Mouse (Mus musculus) frontal cortex, adult 2 months (tissue): ENCODE results near the gene Gm20390. TPM values are rescaled to one million over a fixed set of nuclear protein-coding genes. Genes with fewer than 3 reads are reported as not detected.
"Not testable (repeated sequence)": the region's sequence is repeated elsewhere in the genome, so short reads cannot be mapped to it uniquely, and the experiment has no call there.

Experiments
- DNase-seq, 2 experiments: peaks; one replicate each; pipeline ENCODE4 v3.0.0; 2022; ENCODE audit warnings: low spot score in 1 of 2; ENCODE audit errors: extremely low spot score in 1 of 2
- polyA plus RNA-seq: library from polyadenylated mRNA; depleted of rRNA; stranded (reverse); fragments of >200 nt; gene quantifications from 2 replicates; pipeline ENCODE4 v1.2.3, GENCODE M21; 2012

Gene Gm20390
- polyA plus RNA-seq, 1 experiment, result 71.9 TPM

DNA sequence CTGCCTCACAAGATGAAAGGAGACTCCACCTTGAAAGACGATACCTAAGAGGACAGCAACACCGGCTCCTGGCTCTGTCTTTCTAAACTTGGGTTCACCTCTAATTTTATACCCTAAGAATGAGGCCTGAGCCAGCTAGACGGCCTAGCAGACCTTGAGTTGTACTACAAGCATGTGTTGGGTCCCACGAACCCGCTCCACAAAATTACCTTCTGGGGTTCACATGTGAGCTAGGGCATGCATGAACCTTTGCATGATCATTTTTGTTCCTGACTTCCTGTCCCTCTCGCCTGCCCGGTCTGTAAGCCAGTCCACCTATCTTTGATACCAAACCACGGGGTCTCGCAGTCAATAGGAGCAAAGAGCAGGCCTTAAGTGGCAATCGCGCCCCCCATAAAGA lies 712 bp downstream of the Gm20390 start:
- no peak for DNase-seq

DNA sequence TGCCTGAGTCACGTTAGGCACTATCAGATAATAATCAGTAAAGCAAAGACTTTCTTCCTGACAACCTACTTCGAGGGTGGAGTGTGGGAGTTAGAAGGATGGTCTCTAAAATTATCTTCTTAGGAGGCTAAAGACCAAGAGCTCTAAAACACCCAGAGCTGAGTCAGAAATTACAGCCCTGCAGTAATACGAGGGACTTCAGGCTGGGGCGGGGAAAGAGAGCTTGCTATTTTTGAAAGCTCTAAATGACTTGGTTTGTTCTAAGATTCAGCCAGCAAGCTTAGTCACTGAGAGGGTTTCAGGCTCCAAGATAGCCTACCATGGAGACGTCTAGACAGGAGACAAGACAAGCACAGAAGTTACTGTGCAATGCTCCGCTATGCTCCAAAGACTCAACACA lies 2.7 kb downstream of the Gm20390 start:
- peak in 1 of 2 experiments; percentile 59 for DNase-seq

DNA sequence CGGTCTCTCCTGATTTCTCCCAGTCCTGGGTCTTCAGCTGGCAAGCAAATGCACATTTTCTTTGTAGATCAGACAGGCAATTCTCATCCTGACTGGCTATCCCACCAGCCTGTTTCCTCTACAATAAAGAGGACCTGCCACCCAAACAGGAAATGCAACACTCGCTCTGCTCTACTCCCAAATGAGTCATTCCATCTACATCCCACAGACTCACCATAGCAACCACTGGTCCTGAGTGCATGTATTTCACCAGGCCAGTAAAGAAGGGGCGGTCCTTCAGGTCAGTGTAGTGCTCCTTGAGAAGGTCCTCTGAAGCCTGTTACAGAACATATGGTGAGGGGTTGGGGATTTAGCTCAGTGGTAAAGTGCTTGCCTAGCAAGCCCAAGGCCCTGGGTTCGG lies 5.1 kb downstream of the Gm20390 start:
- DNase-seq, result peak in 1 of 2 experiments; percentile 34

DNA sequence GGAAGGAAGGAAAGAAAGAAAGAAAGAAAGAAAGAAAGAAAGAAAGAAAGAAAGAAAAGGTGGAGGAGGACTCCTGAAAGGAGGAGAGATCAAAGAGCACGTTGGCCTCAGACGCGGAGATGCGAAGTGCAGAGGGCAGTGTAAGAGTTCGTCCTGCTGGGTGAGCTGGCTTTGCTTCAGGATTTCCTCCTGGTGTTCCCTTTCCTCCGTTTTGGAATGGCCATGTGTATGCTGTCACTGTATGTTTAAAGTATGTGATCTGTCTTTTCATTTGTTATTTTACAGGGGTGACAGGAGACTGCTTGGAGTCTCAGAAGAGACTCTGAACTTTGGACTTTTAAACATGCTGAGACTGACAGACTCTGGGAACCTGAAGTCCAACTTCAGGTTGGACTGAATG lies 6.6 kb downstream of the Gm20390 start:
- no peak for DNase-seq

DNA sequence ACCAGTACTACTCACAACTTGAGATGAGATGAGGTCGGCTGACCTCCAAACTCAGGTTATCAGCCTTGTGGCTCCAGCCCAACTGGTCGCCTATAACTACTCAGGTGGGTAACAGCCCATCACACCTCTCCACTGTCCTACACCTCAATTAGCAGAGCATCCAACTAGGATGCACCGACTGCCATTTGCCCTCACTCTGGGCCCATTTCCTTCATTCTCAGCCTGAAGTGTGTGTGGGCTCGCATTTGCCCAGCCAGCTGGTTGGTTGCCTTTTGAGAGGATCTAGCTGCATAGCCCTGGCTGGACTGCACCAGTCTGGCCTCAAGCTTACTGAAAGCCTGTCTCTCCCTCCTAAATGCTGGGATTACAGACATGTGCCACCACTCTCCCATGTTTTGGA lies 10.3 kb downstream of the Gm20390 start:
- DNase-seq, result no peak

DNA sequence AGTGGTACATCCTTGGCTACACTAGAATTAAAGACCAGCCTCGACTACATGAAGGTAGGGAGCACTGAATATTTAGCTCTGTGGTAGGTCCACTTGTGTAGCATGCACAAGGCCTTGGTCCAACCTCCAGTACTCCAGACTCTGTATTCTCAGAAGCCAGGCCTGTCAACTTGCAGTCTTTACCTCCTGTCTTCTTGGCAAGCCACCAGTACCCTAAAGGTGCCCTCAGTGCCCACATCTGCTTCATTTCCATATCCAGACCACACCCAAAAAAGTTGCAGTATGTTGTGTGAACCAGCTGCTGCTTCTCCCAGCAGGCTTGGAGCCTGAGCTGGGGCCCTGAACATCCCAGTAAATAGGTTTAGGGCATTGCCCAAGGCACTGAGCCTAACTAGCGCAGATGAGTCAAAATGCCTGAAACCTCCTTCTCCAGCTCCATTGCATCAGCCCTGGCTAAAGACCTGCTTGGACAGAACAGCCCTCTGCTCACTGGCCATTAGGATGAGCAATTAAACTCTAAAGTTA lies 11.0 kb downstream of the Gm20390 start:
- no peak for DNase-seq

DNA sequence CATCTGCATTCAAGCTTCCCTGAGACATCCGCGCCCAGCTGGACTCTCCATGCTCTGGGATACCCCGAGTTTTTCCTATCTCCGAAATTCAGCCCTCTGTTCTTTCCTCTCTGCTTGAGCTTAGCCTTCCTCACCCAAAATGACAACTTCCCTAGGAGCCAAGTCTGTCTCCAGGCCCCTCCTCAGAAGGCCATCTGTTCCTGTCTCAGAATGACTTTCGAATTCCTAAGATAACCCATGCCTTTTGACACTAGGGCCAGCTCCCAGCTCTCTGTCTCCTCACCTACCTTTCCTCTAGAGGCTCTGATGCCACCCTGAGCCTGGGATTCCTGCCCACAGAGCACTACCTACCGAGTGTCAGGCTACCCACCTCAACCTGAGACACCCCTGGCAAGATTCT lies 11.9 kb downstream of the Gm20390 start, which contains the start of gene Nme2:
Gene Nme2, minus strand, starts transcription at position 101 of the 400 bp plus-strand sequence.
- DNase-seq, result no peak

DNA sequence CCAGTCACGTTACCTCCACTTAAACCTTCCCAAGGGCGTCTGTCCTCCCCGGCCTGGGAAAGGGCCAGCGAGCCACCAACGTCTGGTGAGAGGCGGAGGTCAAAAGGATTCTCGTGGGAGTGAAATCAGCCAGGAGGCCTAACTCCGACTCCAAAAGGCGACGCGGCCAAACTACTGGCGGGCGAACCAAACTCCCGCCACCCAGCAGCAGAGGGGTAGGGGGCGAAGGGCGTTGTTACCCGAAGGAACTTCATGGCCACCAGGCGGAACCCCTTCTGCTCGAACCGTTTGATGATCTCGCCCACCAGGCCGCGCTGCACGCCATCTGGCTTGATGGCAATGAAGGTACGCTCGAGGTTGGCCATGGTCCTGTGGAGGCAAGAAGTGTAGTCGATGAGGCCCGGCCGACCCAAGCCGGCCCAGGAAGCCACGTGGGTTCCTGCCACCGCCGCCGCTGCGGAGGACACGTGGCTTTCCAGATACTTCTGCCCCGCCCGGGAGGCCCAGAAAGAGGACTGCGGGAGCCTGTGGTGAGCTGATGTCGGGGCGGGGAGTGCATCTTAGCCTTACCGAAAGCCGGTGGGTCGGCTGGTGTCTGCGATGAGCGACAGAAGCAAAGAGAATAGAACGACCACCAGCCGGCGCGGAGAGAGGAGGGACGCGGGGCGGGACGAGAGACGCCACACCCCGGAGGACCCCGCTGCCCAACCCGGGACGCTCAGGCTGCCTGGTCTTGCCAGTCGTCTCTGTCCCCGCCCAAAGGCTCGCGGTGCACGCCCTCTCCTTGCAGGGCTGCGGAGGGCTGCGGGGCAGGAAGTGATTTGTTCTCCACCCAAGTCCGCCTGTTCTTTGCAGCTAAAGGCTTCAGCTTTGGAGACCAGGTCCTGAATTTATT lies 12.6 kb downstream of the Gm20390 start:
- DNase-seq, result peak; percentile 67 to 88

DNA sequence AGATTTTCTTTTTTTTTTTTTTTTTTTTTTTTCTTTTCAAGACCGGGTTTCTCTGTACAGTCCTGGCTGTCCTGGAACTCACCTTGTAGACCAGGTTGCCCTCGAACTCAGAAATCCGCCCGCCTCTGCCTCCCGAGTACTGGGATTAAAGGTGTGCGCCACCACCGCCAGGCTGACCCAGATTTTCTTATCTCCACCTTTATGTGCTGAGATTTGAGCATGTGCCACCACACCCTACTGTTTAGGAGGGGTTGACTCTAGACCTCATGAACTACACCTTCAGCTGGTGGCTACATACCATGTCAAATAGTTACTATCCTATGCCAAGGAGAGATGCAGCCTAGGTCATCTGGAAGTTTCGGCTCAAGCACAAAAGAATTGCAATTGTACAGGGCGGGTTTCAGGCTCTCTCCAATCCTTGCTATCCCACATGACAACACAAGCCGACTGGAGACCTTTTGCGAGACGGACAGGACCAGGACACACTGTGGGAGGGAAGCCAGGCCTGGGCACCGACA lies 13.3 kb downstream of the Gm20390 start:
- DNase-seq, result no peak

DNA sequence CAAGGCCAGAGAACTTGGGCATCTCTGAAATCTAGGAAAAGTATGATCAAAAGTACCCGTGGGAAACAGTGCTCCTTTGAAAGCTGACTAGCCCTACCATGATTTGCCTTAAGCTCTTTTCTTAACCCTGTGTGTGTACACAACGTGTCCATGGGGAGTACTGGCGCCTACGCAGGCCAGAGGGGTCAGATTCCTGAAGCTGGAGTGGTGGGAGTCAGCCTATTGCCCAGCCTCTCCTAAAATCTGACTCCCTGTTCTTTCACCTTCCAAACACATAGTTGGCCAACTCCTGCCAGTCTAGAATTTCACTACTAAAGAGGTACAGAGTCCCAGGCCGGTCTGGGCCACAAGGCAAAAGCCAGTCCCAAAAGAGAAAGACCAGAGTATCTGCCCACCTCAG lies 15.7 kb downstream of the Gm20390 start:
- no peak for DNase-seq

DNA sequence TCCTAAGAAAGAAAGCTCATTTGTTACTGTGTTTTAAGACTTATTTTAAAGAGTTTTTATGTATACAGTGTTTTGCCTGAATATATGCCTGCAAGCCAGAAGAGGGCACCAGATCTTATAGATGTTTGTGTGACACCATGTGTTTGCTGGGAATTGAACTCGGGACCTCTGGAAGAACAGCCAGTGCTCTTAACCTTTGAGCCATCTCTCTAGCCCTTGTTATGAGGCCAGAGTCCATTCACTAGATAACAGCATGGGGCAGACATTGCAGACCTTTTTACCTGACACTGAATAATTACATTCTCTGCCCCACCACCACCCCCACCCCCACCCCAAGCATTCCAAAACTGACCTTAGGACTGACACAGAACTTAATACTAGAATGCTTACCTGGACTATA lies 18.0 kb downstream of the Gm20390 start:
- no peak for DNase-seq

DNA sequence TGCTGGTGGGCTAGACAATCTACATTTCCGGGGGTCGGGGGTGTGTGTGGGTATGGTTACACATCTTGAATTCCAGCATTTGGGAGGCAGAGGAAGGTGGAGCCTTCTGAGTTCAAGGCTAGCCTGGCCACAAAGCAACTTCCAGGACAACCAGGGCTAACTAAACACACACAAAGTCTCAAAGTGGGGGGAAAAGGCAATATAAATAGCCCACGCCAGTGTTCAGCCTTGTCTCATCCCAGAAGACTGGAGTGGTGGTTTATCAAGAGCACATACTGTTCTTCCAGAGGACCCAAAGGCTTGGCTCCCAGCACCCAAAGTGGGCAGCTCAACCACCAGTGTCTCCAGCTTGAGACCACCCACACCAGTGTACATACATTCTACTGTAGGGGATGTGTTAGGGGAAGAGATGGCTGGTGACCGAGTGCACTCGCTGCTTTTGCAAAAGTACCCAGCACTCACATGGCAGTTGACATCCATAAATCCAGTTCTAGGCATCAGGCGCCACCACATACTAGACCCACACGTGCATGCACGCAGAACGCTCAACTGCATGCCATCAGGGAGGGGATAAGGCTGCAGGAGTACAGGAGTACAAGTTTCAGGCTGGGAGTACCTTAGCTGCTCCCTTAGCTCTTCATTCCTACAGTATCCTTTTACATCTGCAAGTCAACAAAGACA lies 19.1 kb downstream of the Gm20390 start:
- no peak for DNase-seq

DNA sequence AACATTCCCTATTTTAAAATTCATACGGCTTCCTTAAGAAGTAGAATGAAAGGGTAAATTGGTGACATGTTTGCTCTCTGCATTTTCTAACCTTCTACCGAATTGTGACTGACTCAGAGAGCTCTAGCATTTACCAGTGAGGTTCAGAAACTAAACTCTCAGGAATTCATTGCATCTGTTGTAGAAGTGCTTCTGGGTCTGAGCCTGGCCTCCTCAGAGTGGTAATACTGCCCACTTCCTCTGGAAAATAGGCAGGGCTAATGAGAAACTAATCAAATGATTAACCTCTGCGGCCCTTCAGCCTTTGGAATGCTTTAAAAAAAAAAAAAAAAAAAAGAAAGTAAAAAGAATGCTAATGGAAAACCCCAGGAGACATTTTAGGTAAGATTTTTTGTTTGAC lies 23.1 kb downstream of the Gm20390 start:
- no peak for DNase-seq

DNA sequence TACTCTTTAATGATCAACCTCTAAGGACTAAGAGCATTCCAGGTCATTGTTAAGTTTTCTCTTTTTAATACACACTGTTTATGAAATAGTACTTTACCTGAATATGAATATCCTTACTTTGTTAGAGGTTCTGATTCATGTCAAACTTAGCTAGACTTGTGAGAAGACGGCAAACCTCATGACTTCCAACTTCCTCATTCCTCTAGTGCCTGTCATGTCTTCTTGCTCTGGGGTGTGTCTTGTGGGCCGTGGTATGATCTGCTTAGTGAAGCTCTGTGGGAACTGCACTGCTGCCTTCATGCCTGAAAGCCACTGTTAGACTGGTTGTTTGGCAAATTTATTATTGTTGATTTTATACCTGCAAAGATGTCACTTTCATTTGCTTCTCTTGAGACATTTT lies 27.2 kb downstream of the Gm20390 start:
- DNase-seq, result no peak

DNA sequence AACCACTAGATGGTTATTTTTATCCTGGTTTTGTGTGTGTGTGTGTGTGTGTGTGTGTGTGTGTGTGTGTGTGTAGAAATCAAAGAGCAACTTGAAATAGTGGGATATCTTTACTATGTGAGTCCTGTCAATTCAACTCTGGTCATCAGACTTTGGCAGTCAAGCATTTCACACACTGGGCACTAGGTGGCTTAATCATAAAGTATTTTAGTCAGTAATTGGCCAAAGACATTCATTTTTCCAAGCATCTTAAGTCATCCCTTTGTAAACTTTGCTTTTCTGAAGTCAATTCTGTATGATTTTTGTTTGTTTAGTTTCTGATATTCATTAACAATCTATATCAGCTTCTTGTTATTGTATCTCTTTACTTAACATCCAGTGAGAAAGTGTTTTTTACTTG lies 39.0 kb downstream of the Gm20390 start:
- no peak for DNase-seq

DNA sequence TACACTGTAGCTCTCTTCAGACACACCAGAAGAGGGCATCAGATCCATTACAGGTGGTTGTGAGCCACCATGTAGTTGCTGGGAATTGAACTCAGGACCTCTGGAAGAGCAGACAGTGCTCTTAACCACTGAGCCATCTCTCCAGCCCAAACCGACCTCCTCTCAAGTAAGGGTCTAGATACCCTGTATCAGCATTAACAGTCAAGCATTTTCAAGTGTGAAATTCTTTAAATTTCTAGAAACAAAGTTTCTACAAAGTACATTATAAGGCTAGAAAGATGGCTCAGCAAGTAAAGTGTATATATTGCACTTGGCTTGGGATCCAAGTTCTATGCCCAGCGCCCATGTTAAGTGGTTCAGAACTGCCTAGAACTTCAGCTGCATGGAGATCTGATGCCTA lies 53.1 kb downstream of the Gm20390 start:
- DNase-seq, result not testable (repeated sequence)

DNA sequence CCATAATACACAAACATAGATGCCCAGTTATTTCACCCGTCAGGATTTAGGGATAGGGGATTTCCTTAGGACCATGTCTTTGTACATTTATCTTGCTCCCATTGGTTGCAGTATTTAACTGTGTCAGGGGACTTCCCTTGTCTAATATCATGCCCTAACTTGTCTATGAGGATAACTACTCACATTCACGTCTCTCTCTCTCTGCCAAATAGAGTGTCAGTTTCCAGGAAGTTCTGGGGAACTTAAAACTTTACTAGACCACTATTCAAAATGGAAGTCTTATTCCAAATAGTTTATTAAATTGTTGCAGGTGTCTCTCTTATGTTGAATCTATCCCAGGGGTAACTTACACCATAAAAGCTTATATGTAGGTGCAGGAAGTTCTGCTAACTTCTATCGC lies 56.5 kb downstream of the Gm20390 start:
- DNase-seq, result no peak

DNA sequence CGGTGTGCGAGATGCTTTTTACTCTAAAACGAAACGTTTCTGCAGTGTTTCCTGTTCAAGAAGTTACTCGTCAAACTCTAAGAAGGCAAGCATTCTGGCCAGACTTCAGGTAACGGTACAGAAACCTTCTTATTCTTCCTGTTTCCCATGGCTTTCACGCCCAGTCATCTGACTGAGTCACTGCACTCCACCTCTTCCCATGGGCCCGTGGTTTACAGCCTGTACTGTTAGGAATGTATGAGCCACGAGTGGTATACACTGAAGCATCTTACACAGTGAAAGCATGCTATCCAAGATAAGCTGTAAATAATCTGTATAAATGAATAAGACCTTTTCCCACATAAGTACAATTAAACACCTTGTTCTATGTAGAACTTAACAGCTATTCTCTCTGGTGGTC lies 59.3 kb downstream of the Gm20390 start:
- no peak for DNase-seq

DNA sequence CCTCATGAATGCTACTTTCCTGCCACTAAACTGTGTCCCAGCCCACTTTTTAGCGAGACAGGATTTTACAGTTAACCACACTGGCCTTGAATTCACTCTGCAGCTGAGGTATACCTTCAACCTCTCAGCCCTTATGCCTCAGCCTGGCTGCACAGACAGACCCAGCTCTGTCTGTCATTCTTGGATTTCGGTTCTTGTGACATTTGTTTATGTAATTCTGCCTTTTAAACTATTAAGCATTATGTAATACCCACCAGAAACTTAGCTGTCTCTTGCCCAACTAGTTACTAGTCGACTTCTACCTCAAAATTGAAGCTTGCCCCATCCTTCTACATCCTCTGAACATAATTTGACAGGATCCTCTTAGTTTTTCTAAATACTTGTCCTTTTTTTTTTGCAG lies 60.3 kb downstream of the Gm20390 start:
- DNase-seq, result no peak

DNA sequence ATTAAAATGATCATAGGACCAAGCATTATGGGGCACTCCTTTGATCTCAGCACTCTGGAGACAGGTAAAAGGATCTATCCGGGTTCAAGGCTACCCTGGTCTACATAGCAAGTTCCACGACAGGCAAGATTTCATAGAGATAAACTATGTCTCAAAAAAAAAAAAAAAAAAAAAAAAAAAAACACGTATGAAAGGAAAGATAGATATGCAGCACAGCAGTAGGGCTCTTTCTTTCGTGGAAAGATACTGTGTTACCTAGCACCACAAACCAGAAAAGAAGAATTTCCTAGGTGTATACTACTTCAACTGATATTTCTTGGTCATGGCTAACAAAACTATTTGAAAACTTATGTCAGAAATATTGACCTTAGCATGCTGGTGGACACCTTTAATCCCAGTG lies 61.3 kb downstream of the Gm20390 start:
- no peak for DNase-seq
